Mouse (Mus musculus) urinary bladder, postnatal 25 days (tissue): ENCODE results near the gene Ran.

Source experiments
- DNase-seq: peaks from one replicate; pipeline ENCODE4 v3.0.0; 2022; ENCODE audit warnings: low spot score

Ran gene

DNA sequence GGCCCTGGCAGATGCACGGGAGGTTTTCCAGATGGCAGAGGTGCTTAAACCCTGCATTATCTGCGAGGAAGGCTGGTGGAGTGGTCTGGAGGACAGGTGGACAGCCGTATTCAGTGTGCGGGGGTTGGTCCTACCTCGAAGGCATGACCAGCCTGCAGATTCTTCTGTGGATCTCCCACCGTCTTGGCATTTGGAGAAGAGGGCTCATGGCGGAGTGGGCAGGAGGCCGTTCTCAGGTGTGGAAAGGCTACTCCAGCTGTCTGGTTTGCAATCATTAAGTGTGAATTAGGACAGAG lies 43.9 kb downstream of the Ran start:
- DNase-seq, result no peak

DNA sequence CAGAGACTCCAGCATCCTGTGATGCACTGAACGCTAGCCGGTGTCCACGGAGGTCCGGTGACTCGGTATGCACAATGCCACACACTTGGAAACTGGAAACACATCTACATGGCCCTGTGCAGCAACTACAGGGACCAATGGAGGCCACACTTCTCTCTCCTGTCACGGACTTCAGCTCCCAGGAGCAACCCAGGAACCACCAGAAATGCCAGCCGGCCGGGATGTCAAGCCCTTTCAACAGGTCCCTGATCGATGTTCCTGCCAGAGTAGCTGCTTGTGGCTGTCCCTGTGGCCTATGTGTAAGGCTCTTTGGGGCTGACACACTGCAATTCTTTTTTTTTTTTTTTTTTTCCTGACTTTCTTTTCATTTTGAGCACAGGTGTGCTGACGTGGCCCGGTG lies 44.3 kb downstream of the Ran start:
- DNase-seq, result no peak

DNA sequence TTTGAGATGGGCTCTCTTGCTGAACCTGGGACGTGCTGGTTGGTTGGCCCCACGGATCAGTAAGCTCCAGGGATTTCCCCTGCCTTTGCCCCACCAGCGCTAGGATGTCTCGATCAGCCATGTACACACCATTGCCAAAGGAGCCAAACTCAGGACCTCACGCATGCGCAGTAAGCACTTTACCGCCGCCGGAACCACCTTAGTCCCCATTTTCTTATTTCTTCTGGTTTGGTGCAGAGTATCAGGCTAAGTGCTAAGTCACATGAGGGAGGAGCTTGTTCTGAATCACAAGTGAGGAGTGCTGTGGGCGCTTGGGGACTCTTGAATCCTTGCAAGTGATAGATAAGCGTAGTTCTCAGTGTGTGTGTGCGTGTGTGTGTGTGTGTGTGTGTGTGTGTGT lies 45.4 kb downstream of the Ran start:
- DNase-seq, result no peak

GRCm38 (mm10) chr5:129065946-129066345 lies 46.1 kb downstream of the Ran start:
- DNase-seq, result peak; percentile 65

DNA sequence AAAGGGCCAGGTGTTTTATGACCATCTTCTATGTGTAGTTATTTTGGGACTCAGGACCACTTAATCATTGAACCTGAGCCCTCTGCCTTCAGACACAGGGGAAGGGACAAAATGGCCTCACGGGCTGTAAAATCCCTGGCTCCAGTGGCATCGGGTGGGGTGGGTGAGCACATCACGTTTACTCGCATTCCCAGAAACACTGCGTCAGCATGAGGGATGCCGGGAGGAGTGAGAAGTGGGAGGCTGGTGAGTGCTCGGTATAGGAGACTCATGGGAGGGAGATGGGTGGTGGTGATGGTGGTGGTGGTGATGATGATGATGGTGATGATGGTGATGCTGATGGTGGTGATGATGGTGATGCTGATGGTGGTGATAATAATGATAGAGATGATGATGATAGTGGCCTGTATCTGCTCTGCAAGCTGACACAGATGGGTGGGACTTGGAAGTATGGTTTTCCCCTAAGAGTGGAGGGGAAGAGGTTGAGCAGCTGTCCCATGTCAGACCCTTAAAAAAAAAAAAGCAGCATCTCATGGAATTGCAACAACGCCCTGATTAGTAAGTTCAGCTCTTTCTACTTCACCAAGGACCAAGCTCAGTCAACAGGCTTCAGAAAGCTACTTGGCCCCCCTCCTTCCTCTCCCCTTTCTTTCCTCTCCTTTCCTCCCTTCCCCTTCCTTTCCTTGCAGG lies 46.8 kb downstream of the Ran start:
- peak; percentile 21 for DNase-seq

GRCm38 (mm10) chr5:129067231-129067834 lies 47.5 kb downstream of the Ran start:
- peak; percentile 20 for DNase-seq

DNA sequence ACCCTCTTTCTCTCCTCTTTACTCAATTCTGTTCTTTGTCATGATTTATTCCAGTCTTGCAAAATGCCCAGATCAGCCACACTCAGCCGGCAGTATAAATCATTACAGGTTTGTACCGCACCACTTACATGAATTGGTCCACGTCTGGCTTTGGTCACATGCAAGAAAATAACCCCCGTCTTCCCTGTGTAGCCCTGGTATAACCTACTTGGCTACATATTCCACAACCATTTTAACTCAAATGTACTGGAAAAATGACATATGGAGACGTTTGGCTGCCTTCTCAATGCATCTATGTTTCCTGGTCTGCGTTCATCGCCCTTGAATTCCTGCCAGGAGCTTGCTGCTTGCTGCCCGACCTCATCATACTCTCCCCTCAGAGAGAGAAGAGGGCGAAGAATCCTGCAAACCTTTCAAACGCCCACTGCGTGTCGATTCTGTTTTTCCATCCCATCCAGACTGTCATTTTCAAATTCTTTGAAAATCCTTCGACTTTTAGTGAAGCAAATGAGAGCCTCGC lies 52.0 kb downstream of the Ran start:
- no peak for DNase-seq

GRCm38 (mm10) chr5:129073404-129073803 lies 53.5 kb downstream of the Ran start:
- no peak for DNase-seq
